Mouse (Mus musculus) left cerebral cortex, postnatal 36 days (tissue): ENCODE measurements at regions not wholly inside any gene's neighbourhood (a gene's known extent, or its start where the extent isn't known, plus 50 kb on each side); places are given as distances from the start of the nearest gene placed in this dataset.

ENCODE experiments used
- DNase-seq, 2 experiments: peaks; one replicate each; pipeline ENCODE4 v3.0.0; 2021 to 2022; ENCODE audit warnings: low spot score in 2 of 2, mixed read lengths in 1 of 2
- intact Hi-C: fragments of 180-260 bp; cut with DNase I; formaldehyde crosslinking; loops from one replicate; pipeline ENCODE4 v1.15.1; 2025

GRCm38 (mm10) chr9:115600228-115600627, 290.0 kb upstream of the Stt3b start:
- DNase-seq = no peak
- intact Hi-C loops = no loop called here

- intact Hi-C loops = no loop called here
- DNase-seq = no peak
Observed at GRCm38 (mm10) chr9:115600826-115601225, 290.6 kb upstream of the Stt3b start.

DNA sequence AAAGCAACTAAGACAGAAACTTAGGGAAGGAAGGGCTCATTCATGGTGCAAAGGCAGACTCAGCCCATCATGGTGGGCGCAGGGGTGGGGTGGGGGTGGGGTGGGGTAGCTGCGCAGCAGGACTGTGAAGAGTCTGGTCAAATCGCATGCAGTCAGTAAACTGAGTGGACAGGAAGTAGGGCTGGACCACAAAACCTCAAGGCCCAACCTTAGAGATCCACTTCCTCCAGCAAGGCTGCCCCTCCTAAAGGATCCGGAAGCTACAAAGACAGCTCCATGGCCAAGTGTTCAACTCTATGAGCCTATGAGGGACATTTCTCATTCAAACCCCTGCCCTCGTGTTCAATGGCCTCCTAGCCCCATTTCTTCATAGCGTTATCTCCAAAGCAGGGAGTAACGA, 292.6 kb upstream of the Stt3b start:
- intact Hi-C loops = no loop called here
- no peak for DNase-seq

- peak; percentile 11 to 18 for DNase-seq
- intact Hi-C loops = no loop called here
Observed at GRCm38 (mm10) chr9:115604450-115604849, 294.2 kb upstream of the Stt3b start.

DNA sequence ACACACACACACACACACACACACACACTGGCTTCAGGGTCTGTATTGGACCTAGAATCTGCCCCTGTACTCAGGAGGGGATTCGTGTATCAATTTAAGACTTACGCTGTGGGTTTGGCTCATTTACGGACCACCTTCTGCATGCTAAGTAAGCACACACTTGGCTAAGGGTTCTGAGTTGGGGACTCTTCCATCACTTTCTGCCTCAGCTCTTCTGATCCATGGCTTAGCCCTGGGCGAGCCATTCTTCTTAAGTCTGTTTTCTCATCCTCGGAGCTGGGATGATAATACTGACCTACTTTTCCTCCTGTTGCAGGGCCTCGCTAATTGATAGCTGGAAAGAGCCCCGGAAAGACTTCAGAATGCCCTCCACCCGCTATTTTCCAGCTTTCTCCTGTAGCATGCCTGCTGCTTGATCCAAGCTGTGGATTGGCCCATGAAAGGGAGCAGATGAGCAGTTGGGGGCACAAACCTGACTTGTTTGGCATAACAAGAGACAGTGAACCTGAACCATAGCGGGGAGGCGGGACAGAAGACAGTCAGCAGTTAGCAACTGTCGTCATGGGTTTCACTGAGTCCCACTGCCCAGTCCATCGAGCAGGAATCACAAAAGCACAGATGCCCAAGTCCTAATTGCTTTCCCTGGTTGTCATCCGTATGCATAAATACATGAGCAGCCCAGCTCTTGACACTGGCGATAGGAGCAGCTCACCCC, 294.9 kb upstream of the Stt3b start:
- DNase-seq = no peak
- intact Hi-C loops = no loop called here

GRCm38 (mm10) chr9:115607961-115608360, 297.7 kb upstream of the Stt3b start:
- DNase-seq = no peak
- intact Hi-C loops = no loop called here

DNA sequence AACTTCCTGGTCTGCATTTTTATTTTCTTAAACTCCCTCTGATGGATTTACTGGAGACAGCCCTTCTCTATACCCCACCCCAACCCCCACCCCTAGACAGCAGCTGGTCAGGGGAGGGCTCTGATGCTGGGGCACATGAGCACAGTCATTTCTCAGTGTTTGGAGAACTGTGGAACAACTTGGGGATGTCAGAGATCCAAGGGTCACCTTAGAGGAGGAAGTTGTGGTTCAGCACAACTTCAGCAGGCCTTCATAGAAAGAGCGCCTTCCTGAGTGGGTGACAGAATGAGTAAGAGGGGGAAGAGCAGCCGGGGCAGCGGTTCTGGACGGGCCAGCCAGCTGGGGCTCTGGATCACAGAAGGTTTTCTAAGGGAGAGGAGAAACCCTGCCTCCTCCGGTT, 298.2 kb upstream of the Stt3b start:
- intact Hi-C loops = no loop called here
- DNase-seq = no peak

DNA sequence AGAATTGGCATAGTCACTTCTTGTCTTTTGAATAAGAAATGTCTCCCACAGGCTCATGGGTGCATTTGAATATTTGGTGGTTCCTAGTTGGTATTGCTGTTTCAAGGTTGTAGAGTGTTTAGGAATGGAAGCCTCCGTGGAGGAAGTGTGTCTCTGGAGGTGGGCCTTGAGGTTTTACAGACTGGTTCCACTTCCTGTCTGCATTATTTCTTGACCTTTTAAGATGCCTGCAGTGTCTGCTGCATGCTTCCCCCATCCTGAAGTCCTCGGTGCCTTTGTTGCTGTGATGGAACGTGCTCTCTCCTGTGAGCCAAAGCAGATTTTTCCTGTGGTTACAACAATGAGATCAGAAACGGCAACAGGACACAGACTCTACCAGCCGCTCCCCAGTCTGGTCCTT, 299.4 kb upstream of the Gadl1 start:
- no peak for DNase-seq
- intact Hi-C loops = no loop called here

GRCm38 (mm10) chr9:115611713-115612112, 297.5 kb upstream of the Gadl1 start:
- intact Hi-C loops = no loop called here
- DNase-seq = no peak

GRCm38 (mm10) chr9:115612908-115613307, 296.3 kb upstream of the Gadl1 start:
- intact Hi-C loops = no loop called here
- no peak for DNase-seq

GRCm38 (mm10) chr9:115614007-115614406, 295.2 kb upstream of the Gadl1 start:
- no peak for DNase-seq

GRCm38 (mm10) chr9:115617909-115618308, 291.3 kb upstream of the Gadl1 start:
- DNase-seq = no peak
- intact Hi-C loops = no loop called here

More at GRCm38 (mm10) chr9:115614007-115614406, 295.2 kb upstream of the Gadl1 start:
- intact Hi-C loops = no loop called here

DNA sequence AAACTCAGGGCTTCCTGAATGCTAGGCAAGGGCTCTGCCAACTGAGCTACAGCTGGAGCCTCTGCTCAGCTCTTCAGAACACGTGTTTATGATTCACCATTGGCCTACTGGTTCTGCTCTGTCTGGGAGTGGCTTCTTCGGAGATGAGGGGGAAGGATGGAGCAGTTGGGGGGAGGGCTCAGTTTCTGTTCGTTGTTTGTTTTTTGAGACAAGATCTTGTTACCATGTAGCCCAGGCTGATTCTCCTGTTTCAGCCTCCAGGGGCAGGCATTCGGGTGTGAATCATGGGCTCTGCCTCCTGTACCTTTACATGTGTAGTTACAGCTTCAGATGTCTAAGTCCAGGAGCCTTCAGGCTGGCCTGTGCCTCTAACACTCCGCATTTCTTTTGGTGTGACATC, 285.3 kb upstream of the Gadl1 start:
- intact Hi-C loops = no loop called here
- DNase-seq = no peak

GRCm38 (mm10) chr9:115624721-115625496, 284.3 kb upstream of the Gadl1 start:
- intact Hi-C loops = no loop called here
- DNase-seq = no peak

DNA sequence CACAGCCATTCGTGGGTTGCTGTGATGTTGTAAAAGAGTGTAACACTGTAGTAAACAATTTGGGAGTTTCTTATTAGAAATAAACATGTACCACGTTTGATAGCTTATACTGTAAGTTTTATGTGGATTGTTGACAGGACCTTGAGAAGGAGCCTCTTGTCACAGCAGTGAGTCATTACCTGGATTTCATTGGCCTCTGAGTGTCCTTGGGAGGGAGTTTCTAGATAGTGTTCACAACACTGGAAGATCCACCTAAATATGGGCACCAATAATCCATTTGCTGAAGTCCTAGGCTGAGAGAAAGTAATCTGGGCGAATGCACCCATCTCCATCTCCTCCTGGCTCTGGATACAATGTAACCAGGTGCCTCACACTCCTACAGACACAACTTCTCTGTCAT, 281.7 kb upstream of the Gadl1 start:
- intact Hi-C loops = no loop called here
- DNase-seq = no peak

- intact Hi-C loops = no loop called here
- no peak for DNase-seq
Observed at GRCm38 (mm10) chr9:115637114-115637513, 272.1 kb upstream of the Gadl1 start.

DNA sequence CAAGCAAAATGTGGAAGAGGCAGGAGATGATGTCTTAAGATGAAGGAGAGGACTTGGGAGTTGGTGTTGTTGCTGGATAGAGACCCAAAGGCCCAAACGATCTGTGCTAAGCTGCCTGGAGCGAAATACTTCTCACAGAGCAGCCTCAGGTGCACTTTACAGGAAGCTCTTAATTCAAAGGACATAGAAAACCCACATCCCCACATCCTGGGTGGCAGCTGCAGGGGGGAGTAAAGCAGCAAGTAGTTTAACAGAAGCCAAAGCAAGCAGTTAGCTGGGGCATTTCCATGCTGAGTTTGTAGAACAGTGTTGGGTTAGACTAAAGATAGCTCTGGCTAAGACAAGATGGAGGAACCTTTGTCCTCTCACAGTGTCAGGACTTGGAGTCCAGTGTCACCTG, 268.5 kb upstream of the Gadl1 start:
- intact Hi-C loops = loop anchor here (10.0 kb wide), 1 partner anchor 684 kb away; no protein-coding TSS in a partner anchor
- no peak for DNase-seq

- intact Hi-C loops = loop anchor here (10.0 kb wide), 1 partner anchor 683 kb away; no protein-coding TSS in a partner anchor
- DNase-seq = no peak
Observed at GRCm38 (mm10) chr9:115642032-115642431, 267.2 kb upstream of the Gadl1 start.

- no peak for DNase-seq
- intact Hi-C loops = loop anchor here (10.0 kb wide), 1 partner anchor 680 kb away; no protein-coding TSS in a partner anchor
Observed at GRCm38 (mm10) chr9:115644953-115645352, 264.3 kb upstream of the Gadl1 start.

DNA sequence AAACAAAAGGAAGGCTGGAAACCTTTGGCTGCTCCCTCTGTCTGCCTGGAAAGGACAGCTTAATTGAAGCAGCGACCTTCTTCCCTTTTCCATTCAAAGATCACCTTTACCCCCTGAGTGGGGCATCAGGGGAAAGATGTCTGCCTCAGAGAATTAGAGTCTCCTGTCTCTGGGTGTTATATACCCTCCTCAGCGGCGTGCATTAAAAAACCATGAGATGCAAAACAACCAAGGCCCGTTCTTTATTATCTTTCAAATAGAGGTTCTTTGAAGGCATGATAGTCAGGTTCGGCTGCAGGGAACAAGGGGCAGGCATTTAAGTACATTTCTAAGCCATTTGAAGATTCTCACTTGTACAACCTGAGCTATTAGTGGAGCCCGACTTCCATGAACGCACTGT, 263.0 kb upstream of the Gadl1 start:
- no peak for DNase-seq
- intact Hi-C loops = loop anchor here (10.0 kb wide), 1 partner anchor 679 kb away; no protein-coding TSS in a partner anchor

- intact Hi-C loops = no loop called here
- DNase-seq = peak; percentile 13 to 14
Observed at GRCm38 (mm10) chr9:115651708-115652107, 257.5 kb upstream of the Gadl1 start.
